Mouse (Mus musculus): Measurements from ENCODE around the gene Gm10961. TPM values are rescaled to one million over a fixed set of nuclear protein-coding genes. Genes with fewer than 3 reads are reported as not detected.

Gm10961 gene
- total RNA-seq (2023), result not detected

DNA sequence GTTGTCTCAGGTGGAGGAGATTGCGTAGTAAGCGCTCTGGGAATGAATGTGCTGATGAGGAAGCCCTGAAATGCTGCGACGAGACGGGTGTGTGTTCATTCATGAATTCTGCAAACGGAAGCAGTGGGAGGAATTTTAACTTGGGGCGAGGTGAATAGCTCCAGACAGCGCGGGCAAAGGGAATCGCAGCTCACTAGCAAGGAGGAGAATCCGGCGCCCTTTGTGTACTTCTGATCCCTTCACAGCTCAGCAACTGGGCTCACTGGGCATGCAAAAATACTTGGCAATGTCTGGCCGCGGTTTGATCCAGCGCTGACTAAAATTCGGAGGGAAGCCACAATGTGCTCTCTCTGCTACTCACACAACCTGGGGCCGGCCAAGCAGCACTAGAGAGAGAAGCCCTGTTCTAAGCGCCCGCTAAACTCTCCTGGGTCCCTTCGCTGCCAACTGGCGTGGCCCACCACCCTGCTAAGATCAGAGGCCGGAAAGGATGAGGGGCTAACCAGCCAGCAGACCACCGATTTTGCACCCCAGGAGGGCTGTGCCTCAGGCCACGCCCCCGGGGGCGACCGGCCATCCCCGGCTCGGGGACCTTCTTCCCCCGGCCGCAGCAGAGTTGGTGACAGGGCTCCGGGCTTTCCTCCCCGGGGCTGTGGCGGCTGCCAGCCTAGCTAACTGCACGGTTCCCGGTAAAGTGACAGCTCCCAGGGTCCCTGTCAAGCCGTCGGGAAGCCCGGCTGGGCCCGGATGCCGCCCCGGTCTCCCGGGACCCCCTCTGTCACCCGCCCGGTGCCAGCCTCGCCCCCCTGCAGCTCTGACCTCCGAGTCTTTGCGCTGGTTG, at the start of gene Gm10961:
Gm10961 (plus strand) TSS at position 641 of the 841 bp plus-strand sequence.

GRCm38 (mm10) chr3:107594662-107595263, 36.4 kb upstream of the Gm10961 start, which contains the start of gene Alx3:
Gene Alx3 (plus strand): TSS chr3:107595031.

DNA sequence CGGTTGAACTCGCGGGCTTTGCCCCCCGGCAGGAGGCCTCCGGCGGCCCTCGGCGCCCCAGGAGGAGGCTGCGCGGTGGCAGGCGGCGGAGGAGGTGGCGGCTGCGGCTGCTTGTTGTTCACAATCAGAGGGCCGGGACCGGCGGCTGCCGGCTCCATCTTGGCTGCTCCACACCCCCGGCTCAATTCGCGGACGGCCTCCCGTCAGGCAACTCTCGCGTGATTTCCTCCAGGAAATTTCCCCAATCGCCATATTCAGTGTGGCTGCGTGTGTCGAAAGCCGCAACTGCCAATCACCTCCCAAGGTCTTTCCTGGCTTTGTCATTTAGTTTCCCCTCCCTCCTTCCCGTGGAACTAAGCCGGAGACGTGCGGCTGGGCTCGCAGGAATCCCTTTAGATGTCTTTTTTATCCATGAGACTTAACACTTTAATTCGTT, 419 bp downstream of the Gm10961 start, which contains the start of gene Strip1:
Strip1 (minus strand) TSS at position 172 of the 436 bp plus-strand sequence.

Other genes with a start within 250 kb of the Gm10961 start
- not detected for gene Kcnc4, start 171.8 kb upstream of the Gm10961 start, total RNA-seq (2023)
- not detected for gene Slc6a17, start 113.3 kb upstream of the Gm10961 start, total RNA-seq (2023)
- gene Ubl4b, start 76.2 kb upstream of the Gm10961 start, total RNA-seq (2023), result not detected
- not detected for gene Alx3, start 36.3 kb upstream of the Gm10961 start, total RNA-seq (2023)
- gene Strip1, start 372 bp downstream of the Gm10961 start, total RNA-seq (2023), result 43.1 TPM
- gene Ahcyl1, start 65.2 kb downstream of the Gm10961 start, total RNA-seq (2023), result 78.3 TPM
- gene Csf1, start 129.1 kb downstream of the Gm10961 start, total RNA-seq (2023), result 3.4 TPM
- gene Eps8l3, start 245.9 kb downstream of the Gm10961 start, total RNA-seq (2023), result not detected